Mouse (Mus musculus): ENCODE results near the gene Eri3. TPM values are rescaled to one million over a fixed set of nuclear protein-coding genes. Genes with fewer than 3 reads are reported as not detected.

The Eri3 gene
- 116 and 120 TPM in 2 replicates for polyA plus RNA-seq (2016; fragmentation: Nextera tagmentation; extraction: Ambion mirVana)

DNA sequence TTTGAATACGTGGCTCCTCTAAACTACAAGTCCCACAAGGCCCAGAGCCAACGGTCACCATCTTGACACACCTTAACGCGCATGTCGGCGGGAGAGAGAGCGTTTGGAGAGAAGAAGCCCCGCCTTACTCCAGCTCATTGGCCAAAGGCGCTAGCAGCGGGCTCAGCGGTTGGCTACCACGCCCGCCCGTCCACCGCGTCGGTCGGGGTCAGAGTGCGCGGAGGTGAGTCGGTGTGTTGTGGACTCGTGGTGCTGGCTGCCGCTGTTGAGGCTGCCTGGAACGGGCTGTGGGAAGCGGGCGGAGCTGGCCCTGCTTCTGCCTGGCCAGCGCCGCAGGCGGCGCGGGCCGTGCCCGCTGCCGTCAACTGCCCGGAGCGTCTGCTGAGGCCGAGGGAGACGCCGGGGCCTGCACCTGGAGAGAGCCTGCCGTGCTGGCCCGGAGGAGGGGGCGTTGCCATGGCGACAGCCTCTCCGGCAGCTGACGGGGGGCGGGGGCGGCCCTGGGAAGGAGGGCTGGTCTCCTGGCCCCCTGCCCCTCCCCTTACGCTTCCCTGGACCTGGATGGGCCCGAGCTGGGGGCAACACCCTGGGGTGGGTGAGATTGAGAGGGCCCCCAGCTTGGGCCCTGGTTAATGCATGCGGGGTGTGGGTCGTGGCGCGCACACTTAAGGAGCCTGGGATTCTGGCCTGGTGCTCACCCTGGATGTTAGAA lies at the start of gene Eri3:
Gene Eri3 (plus strand): TSS at position 226 of the 712 bp plus-strand sequence.
- peak; percentile 97 for DNase-seq (ENCODE audit: extremely low spot score, low spot score)
- no peaks in the 10 kb centered on the region for H3K27me3 ChIP-seq (ENCODE audit: poor library complexity, severe bottlenecking)
- 0 out of 2 replicates have a peak, but pooled peaks cover 6% of the 10 kb centered on the region for H3K36me3 ChIP-seq (replicated peaks)
- no peaks in the 10 kb centered on the region for H3K9me3 ChIP-seq
- under 1% methylated on average over 51 of the region's 53 CpGs for WGBS
- H3K4me1 ChIP-seq = peaks cover 22% of the 10 kb centered on the region
- peak within 1 kb of the TSS; percentile 94 for H3K4me3 ChIP-seq
- H3K27ac ChIP-seq = peak within 1 kb of the TSS; percentile 96

DNA sequence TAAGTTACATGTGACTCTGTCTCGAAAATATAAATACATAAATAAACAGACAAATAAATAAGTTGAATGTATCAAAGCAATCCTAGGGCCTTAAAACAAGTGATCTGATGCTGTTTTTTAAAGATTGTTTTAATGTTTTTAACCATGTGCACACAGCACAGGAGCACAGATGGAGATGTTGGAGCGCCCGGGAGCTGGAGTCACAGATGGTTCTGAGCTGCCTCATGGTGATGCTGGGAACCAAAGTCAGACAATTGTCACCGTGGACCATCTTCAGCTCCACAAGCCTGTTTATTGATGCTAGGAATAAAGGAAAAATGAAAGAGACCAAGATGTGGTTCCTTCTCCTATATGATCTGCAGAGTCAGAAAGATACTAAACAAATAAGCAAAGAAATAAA lies 31.9 kb upstream of the Eri3 start:
- WGBS = 90% methylated on average over 4 of the region's 4 CpGs
- Histone ChIP-seq H3K9me3 (no peaks in the 10 kb centered on the region), H3K4me1 (no peaks in the 10 kb centered on the region), H3K27me3 (ENCODE audit: poor library complexity, severe bottlenecking) (peaks cover 11% of the 10 kb centered on the region; the same call in 1 of the 2 replicates), H3K36me3 (replicated peaks) (no peaks in the 10 kb centered on the region), H3K27ac (no peak overlapping the region), H3K4me3 (no peak overlapping the region)
- no peak for DNase-seq (ENCODE audit: extremely low spot score, low spot score)

DNA sequence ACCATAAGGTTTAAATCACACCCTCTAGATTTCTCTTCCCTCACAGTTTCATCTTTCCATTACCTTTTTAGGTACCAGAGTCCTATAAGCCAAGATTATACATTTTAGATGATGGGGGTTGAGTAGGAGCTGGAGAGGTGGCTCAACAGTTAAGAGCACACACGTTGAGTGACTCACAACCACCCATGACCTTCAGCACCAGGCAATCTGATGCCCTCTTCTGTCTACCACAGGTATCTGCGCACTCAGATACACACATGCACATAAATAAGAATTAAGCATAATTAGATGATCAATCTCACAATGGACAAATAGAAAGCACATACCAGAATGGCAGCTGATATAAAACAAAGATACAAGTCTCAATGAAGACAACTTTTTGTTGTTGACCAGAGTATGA lies 28.8 kb upstream of the Eri3 start:
- H3K27me3 ChIP-seq (ENCODE audit: poor library complexity, severe bottlenecking) = peaks cover 26% of the 10 kb centered on the region
- no peaks in the 10 kb centered on the region for H3K9me3 ChIP-seq
- WGBS = 71% methylated on average over 2 of the region's 2 CpGs
- H3K27ac ChIP-seq = no peak overlapping the region
- no peak overlapping the region for H3K4me3 ChIP-seq
- no peak for DNase-seq (ENCODE audit: extremely low spot score, low spot score)
- H3K4me1 ChIP-seq = no peaks in the 10 kb centered on the region
- no peaks in the 10 kb centered on the region for H3K36me3 ChIP-seq (replicated peaks)

DNA sequence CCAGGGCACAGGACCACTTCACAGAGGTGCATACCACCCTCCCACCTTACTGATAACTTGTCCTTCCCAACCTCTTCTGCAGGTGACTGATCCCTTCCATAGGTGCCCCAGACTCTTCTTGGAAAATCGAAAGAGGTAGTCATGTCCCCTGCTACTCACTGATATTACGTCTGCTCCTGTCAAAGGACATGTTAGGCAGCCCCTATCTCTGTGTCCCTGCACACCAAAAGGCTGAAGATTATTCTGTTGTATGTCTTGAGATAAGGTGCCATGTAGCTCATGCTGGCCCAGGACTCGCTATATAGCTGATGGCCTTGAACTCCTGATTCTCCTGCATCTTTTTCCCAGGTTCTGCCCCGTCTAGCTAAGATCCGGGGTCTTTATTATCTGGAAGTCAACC lies 24.2 kb upstream of the Eri3 start:
- no peak overlapping the region for H3K27ac ChIP-seq
- DNase-seq (ENCODE audit: extremely low spot score, low spot score) = no peak
- H3K36me3 ChIP-seq (replicated peaks) = no peaks in the 10 kb centered on the region
- peaks cover 53% of the 10 kb centered on the region for H3K27me3 ChIP-seq (ENCODE audit: poor library complexity, severe bottlenecking)
- WGBS = 94% methylated on average over 5 of the region's 5 CpGs
- no peak overlapping the region for H3K4me3 ChIP-seq
- peaks cover 23% of the 10 kb centered on the region for H3K4me1 ChIP-seq
- no peaks in the 10 kb centered on the region for H3K9me3 ChIP-seq

DNA sequence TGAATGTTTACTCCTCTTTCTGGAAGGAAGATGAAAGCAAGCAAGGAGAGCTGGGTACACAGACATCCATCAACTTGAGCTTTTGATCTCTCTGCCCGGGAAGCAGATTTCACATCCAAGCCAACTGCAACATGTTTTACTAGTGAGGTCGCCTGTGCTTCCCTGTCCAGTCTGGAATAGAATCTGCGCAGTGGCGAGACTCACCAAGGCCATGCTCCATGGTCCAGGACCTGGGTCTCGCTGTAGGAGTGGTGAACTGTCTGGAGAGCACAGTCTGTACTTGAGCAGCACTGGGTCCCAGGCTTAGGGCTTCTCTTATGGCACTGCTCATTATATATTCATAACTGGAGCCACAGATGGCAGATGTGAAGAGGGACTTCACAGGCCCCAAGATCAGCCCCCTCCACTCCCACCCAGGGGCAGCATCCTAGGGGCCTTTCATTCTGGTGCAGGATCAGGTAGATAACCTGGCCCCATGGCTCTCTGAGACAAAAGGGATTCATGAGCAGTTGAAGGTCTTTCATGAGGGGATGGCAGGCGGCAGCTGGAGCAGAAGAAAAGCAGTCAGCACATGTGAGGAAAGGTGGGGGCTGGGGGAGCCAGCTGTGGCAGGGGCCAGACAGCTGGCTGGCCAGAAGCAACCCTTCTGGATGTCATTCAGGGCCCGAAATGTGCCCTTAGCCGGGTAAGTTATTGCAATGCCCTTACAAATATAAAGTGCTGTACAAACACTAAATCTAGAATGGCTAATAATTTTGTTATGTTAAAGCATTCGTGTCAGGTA lies 22.9 kb upstream of the Eri3 start:
- Histone ChIP-seq H3K4me1 (peaks cover 23% of the 10 kb centered on the region), H3K27ac (no peak overlapping the region), H3K4me3 (no peak overlapping the region), H3K27me3 (ENCODE audit: poor library complexity, severe bottlenecking) (peaks cover 59% of the 10 kb centered on the region), H3K9me3 (no peaks in the 10 kb centered on the region), H3K36me3 (replicated peaks) (no peaks in the 10 kb centered on the region)
- no peak for DNase-seq (ENCODE audit: extremely low spot score, low spot score)
- 70% methylated on average over 9 of the region's 9 CpGs for WGBS

DNA sequence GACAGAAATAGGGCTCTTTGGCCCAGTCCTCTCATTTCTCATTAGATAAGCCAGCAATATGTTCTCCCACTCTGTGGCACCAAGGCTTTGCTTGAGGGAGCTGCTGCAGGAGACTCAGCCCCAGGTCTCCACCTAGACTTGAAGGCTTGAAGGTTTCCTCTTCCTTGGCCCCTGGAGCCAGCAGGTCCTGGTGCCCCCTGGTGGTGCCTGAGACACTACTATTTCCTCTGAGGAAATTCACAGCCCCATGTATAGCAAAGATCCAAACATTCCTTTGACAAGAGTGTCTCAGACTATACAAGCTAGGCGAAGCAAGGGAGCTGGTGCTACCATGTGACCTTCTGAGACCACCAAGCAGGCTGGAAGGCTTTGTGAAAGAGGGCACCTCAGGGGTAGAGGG lies 22.2 kb upstream of the Eri3 start:
- H3K9me3 ChIP-seq = no peaks in the 10 kb centered on the region
- no peak overlapping the region for H3K27ac ChIP-seq
- H3K36me3 ChIP-seq (replicated peaks) = no peaks in the 10 kb centered on the region
- WGBS = 21% methylated on average over 1 of the region's 1 CpGs
- no peak overlapping the region for H3K4me3 ChIP-seq
- H3K4me1 ChIP-seq = peaks cover 23% of the 10 kb centered on the region
- peak; percentile 40 for DNase-seq (ENCODE audit: extremely low spot score, low spot score)
- peaks cover 55% of the 10 kb centered on the region for H3K27me3 ChIP-seq (ENCODE audit: poor library complexity, severe bottlenecking)

DNA sequence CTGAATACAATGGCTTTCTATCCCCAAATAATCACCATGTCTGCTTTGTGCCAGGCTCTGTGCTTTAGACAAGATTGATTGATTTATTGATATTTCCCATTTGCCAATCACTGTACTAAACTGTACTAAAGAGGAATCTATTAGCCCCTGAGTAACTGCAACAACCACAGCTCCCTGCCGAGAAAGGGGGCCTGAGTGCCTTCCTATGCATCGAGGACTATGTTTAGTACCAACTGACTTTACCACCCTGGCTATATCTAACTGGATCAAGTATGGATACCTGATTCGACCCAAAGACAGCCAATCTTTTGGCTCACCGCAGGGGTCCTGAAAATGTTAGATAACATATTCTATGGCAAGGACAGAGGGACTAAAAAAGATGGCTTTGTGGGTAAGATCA lies 20.3 kb upstream of the Eri3 start:
- Histone ChIP-seq H3K36me3 (replicated peaks) (no peaks in the 10 kb centered on the region), H3K4me3 (no peak overlapping the region), H3K27me3 (ENCODE audit: poor library complexity, severe bottlenecking) (peaks cover 54% of the 10 kb centered on the region), H3K9me3 (no peaks in the 10 kb centered on the region), H3K27ac (no peak overlapping the region), H3K4me1 (peaks cover 23% of the 10 kb centered on the region)
- DNase-seq (ENCODE audit: extremely low spot score, low spot score) = no peak
- WGBS = 78% methylated on average over 4 of the region's 4 CpGs

DNA sequence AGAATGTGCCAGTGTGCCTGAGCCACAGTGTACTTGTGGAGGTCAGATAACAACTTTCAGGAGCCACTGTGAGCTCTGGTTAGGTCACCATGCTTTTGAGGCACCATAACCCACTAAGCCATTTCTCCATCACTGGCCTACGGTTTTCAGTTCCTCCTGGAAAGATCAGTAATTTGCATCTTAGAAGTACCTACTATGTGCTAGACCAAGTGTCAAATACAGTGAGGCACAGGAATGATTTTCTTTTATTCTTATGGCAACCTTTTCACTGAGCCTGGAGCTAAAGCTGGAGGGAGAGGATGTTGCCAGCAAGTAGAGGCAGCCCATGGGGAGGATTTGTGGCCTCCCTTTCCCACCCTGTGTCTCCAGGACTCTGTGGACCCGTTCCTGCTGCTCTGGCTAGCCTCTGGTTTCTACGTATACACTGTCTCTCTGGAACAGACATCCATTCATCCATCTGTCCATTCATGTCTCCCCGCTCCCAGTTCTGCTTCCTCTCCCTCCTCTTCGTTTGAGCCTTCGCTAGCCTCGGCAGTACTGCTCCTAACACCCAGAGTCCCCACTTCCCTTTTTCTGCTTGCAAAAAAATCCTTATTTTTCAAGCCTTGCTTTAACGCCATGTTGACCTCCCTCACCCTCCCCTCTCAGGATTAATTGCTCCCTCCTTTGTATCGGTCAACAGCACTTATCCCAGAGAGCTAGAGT lies 14.5 kb upstream of the Eri3 start:
- 50% methylated on average over 9 of the region's 9 CpGs for WGBS
- Histone ChIP-seq H3K27me3 (ENCODE audit: poor library complexity, severe bottlenecking) (peaks cover 36% of the 10 kb centered on the region), H3K27ac (no peak overlapping the region), H3K4me3 (no peak overlapping the region), H3K4me1 (peaks cover 12% of the 10 kb centered on the region), H3K9me3 (no peaks in the 10 kb centered on the region), H3K36me3 (replicated peaks) (no peaks in the 10 kb centered on the region)
- DNase-seq (ENCODE audit: extremely low spot score, low spot score) = no peak

DNA sequence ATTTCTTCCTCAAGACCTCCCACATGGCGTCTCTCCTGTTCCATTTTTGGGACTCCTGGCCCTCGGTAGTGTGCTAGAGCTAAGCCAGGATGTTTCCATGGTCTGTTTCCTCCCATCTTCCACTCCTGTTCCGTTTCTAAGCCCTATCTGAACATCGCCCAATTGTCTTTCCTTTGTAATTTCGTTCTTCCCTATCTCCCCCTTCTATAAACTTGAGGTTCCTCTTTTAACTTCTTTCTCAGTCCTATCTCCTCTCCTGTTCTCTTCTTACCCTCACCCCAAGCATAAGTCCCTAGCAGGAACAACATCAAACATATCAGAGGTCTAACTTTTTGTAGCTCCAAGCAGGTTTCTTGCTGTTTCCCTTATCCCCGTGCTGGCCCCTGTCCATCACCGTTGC lies 13.2 kb upstream of the Eri3 start:
- no peak overlapping the region for H3K4me3 ChIP-seq
- WGBS = 86% methylated on average over 7 of the region's 7 CpGs
- H3K27ac ChIP-seq = no peak overlapping the region
- no peaks in the 10 kb centered on the region for H3K36me3 ChIP-seq (replicated peaks)
- peaks cover 12% of the 10 kb centered on the region for H3K4me1 ChIP-seq
- peaks cover 27% of the 10 kb centered on the region for H3K27me3 ChIP-seq (ENCODE audit: poor library complexity, severe bottlenecking)
- H3K9me3 ChIP-seq = no peaks in the 10 kb centered on the region
- DNase-seq (ENCODE audit: extremely low spot score, low spot score) = no peak

DNA sequence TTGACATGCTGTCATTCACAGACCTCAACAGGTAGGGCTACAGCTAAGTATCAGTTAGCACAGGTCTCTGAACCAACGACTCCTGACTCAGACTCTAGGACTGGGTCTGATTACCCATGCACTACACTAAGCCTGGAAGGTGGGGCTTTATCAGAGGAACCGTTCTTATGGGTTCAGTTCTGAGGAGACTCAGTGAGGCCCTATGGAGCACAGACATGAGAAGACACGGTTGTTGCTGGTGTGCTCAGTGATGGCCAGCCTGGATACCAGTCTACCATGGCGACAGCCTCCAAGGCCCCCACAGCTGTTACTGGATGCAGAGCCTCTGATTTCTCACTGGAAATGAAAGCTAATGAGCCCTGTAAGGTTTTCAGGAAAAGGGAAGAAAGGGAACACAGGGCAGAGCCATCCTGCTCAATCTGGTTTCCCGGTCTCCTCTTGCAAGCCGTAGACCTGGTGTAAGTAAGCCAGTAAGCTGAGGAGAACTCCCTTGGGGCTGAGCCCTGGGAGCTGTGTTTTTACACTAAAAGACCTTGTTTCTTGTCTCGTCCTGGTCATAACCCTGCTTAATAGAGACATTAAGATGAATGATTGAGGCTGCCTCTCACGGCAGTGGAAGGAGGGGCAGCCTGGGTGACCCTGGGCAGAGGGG lies 10.7 kb upstream of the Eri3 start:
- no peak overlapping the region for H3K4me3 ChIP-seq
- 85% methylated on average over 8 of the region's 8 CpGs for WGBS

DNA sequence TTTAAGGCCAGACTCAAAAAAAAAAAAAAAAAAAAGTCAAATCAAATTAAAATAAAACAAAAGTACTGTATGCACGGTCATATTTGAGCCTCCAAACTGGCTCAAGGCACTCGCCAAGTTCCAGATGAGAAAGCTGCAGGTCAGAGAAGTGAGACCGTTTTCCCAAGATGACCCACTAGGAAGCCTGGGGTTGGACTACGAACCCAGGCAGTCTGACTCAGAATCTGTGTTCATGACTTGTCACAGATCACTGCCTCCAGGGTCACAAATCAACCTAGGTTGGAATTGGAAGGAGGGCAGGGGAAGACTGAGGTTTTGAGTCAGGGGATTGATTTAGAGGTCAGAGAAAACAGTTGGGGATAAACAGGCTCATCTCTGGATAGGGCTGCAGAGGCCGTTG lies 9.6 kb upstream of the Eri3 start:
- H3K27ac ChIP-seq = no peak overlapping the region
- H3K27me3 ChIP-seq (ENCODE audit: poor library complexity, severe bottlenecking) = peaks cover 22% of the 10 kb centered on the region
- no peaks in the 10 kb centered on the region for H3K9me3 ChIP-seq
- WGBS = 83% methylated on average over 5 of the region's 5 CpGs
- H3K4me1 ChIP-seq = peaks cover 12% of the 10 kb centered on the region
- no peak overlapping the region for H3K4me3 ChIP-seq
- H3K36me3 ChIP-seq (replicated peaks) = no peaks in the 10 kb centered on the region
- DNase-seq (ENCODE audit: extremely low spot score, low spot score) = no peak

More for the DNA sequence above, 10.7 kb upstream of the Eri3 start:
- no peaks in the 10 kb centered on the region for H3K36me3 ChIP-seq (replicated peaks)
- no peaks in the 10 kb centered on the region for H3K9me3 ChIP-seq
- DNase-seq (ENCODE audit: extremely low spot score, low spot score) = no peak
- H3K4me1 ChIP-seq = peaks cover 12% of the 10 kb centered on the region
- H3K27me3 ChIP-seq (ENCODE audit: poor library complexity, severe bottlenecking) = peaks cover 22% of the 10 kb centered on the region
- H3K27ac ChIP-seq = no peak overlapping the region

DNA sequence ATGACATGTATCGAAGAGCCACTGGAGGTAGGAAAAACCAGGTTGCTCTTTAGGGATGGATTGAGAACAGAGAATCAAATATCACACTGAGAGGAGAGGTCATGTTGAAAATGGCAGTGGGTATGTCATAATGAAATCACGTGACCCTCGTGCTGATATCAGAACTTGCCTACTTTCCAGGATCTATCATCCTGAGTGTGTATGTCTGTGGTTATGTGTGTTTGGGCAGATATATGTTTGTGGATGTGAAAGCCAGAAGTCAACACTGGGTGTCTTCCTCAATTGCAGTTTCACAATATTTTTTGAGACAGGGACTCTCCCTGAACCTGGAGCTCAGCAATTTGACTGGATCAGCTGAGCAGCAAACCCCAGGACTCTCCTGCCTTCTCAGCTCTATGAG lies 4.7 kb upstream of the Eri3 start:
- Histone ChIP-seq H3K27me3 (ENCODE audit: poor library complexity, severe bottlenecking) (no peaks in the 10 kb centered on the region), H3K27ac (no peak overlapping the region), H3K4me1 (peaks cover 7% of the 10 kb centered on the region), H3K9me3 (no peaks in the 10 kb centered on the region), H3K36me3 (replicated peaks) (no peaks in the 10 kb centered on the region), H3K4me3 (no peak overlapping the region)
- 86% methylated on average over 3 of the region's 3 CpGs for WGBS
- DNase-seq (ENCODE audit: extremely low spot score, low spot score) = no peak

Measured in forebrain, embryonic 10.5 days (tissue).